Mouse (Mus musculus) cortical plate, adult 2 months (tissue): ENCODE data around the gene Mark3.

ENCODE experiments used
- CTCF ChIP-seq: fragments of 200-500 bp; IDR thresholded peaks from 2 replicates; pipeline ENCODE4 v1.5.1; 2011; ENCODE audit warnings: mild to moderate bottlenecking, control low read depth, low read length; ENCODE audit not compliant: insufficient read depth; ENCODE audit errors: extremely low read depth
- POLR2A ChIP-seq: fragments of 200-500 bp; IDR thresholded peaks from 2 replicates; pipeline ENCODE4 v1.6.1; 2011; ENCODE audit warnings: mild to moderate bottlenecking, low read length, control low read depth; ENCODE audit not compliant: insufficient read depth; ENCODE audit errors: extremely low read depth

- no peak for TF ChIP-seq CTCF
- TF ChIP-seq POLR2A, result no peak
These were observed 98.3 kb downstream of the Mark3 start for GRCm38 (mm10) chr12:111672581-111672980.
